Mouse (Mus musculus): ENCODE results near the gene Cdc37.

Gene Cdc37

DNA sequence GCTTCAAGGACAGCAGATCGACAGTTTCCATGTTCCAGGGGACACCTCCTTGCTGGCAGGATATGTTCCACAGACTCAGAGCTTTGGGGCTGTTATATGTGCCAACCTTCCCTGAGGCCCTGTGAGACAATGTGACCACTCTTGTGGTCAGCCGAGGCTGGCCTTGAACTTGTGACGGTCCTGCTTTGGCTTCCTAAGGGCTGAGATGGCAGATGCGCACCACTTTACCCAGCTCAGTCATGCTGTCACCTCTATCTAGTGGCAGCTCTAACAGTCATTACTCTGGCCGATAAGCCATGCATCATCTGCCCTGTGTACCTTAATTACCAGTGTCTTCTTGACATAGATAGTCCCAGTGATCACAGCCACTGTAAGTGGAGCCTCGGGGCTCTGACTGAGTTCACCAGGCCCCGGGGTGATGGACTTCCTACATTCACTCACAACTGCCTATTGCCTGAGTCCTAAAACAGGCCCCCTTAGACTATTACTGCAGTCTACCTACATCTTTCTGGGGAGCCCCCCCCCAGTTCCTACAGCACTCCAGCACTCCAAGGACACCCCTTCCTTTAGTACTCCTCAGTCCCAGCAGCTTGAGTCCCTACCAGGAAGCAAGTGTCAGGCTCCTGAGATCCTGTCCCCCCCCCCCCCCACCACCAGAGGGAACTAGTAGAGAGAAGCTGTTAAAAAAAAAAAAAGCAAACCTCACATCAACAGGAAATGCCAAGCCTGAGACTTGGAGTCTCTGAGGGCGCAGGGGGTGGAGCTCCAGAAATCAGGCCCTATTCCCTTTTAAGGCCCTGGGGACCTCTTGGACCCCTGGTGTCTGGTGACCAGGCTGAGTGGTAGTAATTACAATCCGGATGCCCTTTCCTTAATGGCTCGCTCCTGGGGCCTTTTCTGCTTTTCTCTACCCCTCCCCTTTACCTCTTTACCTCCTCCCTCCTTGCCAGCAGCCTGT, 17.6 kb upstream of the Cdc37 start:
- peak; percentile 64 to 82 for DNase-seq

DNA sequence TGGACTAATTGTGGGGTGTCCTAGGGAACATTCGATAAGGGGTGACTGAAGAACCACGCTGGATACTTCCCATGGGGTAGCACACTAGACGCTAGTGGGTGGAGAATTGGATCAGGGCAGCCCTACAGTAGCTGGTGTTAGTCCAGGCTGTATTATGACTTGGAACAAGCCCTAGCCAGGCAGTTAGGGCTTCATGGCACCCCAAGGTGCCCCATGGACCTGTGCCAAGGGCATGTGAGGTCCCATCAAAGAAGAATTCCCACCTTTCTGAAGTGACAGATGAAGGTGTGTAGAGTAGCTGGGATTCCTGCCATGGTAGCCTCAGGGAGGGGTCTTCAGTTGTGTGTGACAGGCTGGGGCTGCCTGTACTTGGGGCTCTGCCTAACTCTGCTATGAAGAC, 16.7 kb upstream of the Cdc37 start:
- no peak for DNase-seq

DNA sequence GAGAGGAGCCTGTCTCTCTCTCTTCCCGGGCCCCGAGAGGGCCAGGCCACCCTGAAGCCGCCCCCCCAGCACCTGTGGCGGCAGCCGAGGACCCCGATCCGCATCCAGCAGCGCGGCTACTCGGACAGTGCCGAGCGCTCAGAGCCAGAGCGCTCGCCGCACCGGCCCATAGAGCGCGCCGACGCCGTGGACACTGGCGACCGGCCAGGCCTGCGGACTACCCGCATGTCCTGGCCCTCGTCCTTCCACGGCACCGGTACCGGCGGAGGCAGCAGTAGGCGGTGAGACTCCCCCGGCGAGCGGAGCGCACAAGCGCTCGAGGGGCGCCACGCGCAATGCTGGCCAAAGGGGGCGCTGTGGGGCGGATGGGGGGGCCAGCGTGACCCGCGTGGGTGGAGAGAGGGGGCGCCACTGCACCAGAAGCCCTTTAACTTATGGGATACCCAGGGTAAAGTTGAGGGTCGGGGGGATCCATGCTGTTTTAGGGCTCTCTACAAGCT, 16.2 kb upstream of the Cdc37 start:
- peak; percentile 68 to 78 for DNase-seq

DNA sequence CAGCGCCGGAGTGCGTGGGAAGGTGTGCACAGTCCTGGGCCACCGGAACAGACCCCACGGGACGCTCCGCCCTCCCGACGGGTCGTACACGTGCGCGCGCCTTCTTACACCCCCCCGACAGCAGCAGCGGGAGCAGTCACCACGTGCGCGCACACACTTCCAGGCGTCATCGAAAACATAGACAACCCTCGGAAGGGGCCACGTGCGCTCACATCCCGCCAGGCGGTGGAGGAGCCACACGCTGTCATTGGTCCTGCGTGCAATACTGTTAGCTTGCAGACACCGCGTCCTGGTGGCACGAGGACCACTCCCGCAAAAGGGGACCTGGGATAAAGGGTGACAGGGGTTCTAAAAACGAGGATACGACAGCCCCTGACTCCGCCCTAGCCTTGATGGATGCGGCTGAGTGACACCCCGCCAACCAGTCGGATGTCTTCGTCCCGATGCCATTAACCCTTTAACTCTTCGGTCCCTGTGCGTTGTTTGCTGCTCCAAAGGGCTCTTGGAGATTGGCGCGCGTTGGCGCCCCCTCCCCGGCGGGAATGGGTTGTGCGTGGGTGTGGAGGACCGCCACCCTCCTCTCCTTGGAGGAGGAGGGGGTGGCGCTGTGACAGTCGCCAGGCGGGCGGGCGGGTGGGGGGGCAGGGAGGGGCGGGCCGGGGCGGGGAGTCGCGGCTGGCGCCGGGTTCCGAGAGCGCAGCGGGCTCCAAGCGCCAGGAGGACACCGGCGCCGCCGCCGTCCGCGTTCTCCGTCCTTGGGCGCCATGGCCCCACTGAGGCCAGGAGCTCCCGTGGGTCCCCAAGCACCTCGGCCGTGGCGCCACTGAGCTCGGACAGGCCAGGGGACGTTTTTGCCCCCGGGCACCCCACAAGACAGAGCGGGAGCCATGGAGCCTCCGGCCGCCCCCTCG, 15.5 kb upstream of the Cdc37 start, which contains the start of gene Pde4a:
Gene Pde4a, plus strand, starts transcription at position 674 of the 911 bp plus-strand sequence.
- DNase-seq: peak; percentile 73 to 86

DNA sequence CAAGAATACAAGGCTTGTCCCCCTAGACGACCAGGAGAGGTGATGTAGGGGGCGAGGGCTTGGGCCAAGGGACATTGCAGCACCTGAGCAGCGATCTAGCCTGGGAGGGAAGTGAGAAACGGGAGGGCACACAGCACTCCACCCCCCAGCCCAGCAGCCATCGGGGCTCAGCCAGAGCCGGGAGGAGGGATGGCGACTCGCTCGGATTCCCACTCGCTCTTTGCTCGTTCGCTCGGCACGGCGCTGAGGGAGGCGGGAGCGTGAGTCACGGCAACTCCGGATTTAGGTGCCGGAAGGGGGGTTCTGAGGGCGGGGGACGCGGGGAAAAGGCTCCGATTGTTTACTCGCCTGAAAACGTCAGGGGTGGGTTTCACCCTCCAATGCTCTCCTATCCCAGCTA, 14.3 kb upstream of the Cdc37 start:
- peak in 1 of 2 experiments; percentile 35 for DNase-seq

DNA sequence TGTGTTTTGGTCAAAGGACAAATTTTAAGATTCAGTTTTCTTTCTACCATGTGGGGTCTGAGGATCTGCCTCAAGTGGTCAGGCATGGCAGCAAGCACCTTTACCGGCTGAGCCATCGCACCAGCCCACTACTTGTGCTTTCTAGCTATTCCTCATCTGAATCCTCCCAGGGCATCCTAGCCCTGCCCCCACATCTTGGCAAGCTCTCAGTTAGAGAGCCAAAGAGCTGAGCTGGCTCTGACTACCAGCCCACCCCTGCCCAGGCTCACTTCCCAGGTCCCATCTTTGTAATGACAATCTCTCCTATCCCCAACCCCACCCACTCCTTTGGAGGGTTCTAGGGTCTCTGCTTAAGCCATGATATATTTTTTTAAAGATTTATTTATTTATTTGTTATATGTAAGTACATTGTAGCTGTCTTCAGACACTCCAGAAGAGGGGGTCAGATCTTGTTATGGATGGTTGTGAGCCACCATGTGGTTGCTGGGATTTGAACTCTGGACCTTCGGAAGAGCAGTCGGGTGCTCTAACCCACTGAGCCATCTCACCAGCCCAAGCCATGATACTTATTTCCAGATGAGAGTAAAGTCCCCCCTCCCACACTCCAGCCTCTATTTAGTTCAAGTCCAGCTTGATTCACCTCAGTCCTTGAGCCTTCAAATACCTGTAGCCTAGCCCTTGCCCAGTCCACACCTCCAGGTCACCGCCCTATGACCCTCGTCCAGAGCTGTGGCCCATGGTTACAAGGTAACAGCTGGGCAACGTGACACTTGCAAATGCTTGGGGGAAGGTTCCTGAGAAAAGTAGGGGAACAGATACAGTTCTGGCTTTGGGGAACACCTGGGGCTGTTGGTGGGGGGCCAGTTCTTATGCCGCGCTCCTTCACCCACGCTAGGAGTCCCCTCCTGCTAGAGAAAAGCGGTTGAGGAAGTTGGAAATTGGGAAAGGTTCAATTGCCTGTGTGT, 13.6 kb upstream of the Cdc37 start:
- no peak for DNase-seq

DNA sequence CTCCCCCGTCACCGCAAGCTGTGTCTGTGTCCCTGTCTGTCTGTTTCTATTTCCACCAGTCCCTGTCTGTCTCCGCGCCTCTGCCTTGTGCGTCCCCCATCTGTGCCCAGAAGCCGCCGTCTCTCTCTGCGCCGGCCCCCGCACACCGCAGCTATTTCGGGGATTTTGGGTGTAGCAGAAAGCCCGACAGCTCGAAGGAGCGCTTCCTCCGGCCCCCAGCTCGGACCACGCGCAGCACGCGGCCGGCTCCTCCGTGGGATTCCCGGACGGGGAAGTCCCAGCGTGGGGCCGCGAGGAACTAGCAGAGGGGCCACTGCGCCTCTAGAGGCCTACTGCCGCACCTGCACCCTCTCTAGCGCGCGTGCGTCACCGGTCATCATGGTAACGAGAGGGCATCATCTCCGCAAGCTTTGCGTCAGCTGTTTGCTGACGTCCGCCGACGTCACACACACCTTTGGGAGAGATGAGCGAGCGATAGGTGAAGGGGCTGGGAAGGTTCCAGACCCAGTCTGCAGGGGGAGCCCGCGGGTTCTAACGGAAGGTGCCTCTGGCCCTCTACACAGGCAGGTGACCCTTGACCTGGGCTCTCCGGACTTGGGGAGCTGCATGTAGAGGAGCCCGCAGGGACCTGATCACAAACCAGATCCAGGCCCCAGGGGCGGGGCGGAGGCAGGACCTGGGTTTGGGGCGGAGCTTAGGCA, 11.6 kb upstream of the Cdc37 start:
- DNase-seq: peak; percentile 88 to 91

DNA sequence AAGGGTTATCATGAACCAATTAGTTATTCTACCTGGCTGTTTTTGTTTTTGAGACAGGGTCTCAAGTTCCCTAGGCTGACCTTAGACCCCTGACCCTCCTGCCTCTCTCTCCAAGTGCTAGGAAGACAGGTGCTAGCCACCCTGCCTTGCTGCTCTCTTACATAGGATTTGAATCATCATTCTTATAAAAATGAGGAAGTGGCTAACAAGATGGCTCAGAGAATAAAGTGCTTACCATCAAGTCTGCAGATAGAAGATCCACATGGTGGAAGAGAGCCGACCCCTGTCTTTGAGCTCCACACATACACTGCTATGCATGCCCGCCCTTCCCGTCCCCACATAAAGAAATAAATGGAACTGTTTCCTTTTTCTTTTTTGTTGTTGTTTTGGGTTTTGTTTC, 5.0 kb upstream of the Cdc37 start:
- DNase-seq: no peak

DNA sequence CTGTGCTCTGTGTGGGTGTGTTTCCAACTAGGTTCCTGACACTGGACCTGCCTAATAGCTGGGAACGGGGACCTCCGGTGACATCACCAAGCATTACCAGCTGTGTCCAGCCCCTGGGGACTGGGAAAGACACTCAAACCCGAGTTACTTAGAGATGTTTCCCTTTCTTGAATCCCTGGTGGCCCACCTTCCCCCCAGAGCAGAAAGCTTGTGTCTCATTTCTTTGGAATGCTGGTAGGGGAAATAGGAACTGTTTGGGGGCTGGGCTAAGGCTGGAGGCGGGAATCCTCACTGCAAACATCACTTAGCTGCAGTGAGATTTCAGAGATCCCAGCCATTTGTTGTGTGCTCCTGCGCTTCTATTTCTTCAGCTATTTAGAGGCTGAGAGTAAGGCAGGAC, 4.1 kb upstream of the Cdc37 start:
- DNase-seq: peak; percentile 48 to 61

DNA sequence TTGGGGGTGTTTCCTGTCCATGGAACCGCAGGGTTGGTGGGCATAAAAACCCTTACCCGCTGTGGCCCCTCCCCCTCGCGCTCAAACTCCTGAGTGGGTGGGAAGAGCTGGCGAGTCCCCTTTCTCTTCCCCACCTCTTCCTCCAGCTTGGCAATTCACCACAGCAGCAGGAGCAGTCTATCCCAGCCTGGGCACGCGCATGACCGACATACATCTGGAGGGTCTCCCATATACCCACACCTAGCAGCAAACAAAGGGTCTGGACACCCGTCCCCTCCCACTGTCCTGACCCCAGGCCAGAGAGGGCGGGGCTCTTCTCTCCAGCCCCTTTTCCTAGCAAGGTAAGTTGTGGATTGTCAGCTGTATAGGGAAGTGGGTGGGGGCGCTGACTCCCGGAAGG, 3.5 kb upstream of the Cdc37 start:
- DNase-seq: peak in 1 of 2 experiments; percentile 34

DNA sequence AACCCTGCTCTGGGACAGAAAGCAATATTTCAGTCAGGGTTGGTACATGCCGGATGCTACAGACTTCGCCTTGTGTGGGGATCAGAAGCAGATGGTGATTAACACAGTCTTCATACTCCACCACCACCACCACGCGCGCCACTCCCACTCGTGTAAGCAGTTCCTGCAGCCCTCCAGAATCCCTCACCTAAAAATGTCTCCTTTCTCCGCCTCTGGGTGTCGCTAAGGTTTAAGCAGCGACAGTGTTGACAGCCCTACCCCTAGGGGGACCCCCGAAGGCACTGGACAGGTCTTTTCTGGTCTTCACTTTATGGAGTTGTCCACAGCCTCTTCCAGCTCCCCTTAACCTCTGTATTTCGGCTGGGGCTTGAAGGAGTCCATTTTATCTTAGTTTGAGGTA, 2.9 kb upstream of the Cdc37 start:
- peak; percentile 71 to 76 for DNase-seq

DNA sequence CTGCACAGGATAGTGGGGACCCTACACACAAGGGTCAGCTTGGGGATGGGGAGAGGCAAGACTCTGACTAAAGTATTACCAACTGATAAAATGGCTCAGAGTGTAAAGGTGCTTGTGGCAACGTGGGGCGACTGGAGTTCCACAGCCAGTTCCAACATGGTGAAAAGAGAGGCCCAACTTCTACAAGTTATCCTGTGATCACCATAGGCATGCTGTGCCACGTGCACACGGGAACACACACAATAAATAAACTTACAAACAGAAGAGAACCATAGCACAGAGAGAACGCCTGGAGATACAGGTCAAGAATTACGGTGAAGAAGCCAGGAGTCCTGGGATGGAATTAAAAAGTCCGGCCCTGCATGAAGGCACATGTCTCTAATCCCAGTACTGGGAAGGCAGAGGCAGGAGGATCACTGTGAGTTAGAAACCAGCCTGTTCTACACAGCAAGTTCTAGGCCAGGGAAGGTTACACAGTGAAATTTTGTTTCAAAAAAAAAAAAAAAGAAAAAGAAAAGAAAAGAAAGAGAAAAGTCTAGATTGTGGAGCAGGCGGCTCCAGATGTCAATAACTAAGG, 617 bp downstream of the Cdc37 start:
- DNase-seq: no peak

DNA sequence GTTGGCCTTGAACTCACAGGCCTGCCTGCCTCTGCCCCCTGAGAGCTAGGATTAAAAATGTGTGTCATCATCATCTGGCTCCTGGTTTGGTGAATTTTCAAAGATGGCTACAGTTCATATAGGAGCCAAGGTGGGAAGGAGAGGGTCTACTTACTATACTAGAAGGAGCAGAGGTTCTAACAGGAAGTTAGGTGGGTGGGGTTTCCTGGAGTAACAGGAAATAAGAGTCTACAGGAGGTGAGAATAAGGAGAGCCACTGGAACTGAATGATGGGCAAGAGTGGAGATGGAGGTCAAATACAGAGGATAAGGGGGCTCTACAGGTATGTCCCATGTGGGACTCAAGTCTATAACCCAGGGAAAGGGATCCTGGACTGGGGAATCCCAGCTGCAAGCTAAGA, 1.4 kb downstream of the Cdc37 start:
- DNase-seq: no peak

DNA sequence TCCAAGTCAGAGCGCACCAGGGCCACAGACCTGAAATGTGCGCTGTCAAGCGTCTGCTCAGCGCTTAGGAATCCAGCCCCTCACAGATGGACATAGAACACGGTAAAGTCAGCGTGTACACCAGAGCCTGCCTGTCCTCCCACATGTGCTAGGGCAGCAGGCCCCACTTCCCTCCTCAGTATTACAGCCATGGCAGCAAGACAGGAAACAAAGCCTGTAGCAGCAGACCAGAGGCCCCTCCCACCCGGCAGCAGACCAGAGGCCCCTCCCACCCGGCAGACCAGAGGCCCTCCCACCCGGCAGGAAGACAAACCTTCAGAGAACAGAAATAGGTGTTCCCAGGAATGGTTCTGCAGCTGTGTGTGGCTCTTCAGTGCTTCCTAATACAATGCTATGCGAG, 3.1 kb downstream of the Cdc37 start:
- DNase-seq: peak; percentile 52 to 62

DNA sequence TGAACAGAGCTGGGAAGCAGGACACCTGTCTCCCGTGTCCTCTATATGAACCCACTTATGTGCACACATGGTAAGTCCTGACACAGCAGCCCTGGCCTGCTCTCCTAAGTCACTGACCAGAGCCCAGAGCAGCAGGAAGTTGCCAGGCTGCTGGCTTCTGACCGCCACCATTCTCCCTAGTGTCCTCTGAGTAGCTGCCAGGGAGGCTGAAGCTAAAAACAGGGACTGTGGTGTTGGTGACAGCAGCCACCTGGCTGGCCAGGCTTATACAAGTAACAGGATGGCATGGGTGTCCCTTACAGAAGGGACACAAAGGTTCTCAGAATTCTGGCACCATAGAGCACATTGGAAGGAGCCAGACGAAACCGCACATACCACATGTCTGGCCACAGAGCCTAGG, 4.4 kb downstream of the Cdc37 start:
- peak in 1 of 2 experiments; percentile 69 for DNase-seq

DNA sequence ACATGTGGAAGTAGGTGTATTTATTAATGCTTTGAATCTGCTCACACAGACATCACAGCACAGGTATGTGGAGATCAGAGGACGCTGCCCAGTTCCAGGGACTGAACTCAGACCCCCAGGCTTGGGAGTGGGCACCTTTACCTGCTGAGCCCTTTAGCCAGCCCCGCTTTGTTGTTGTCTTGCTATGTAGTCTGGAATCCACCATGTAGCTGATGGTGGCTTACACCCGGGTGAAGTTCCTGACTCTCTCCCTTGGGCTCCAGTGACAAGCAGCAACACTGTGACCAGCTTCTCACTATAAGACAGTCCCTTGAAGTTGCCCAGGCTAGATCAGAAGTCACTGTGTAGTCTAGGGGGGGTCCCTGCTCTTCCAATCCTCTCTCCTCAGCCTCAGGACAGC, 5.4 kb downstream of the Cdc37 start:
- DNase-seq: no peak

DNA sequence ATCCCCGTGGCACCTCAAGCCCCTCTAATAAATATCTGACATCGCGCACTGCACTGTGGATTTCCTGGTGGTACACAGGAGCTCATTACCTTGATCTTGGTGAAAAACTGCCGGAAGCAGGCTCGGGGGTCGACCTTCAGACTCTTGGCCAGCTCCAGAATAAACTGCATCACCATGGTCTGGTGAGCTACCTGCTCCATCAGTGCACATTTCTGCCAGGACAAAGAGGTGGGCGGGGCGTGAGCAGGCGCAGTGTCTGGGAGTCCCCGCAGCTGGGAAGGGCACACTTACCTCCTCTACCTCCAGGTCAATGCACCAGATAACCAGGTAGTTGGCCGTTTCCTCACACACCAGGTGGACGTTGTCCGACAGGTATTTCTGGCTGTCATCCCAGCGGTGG, 7.9 kb downstream of the Cdc37 start:
- DNase-seq: no peak

DNA sequence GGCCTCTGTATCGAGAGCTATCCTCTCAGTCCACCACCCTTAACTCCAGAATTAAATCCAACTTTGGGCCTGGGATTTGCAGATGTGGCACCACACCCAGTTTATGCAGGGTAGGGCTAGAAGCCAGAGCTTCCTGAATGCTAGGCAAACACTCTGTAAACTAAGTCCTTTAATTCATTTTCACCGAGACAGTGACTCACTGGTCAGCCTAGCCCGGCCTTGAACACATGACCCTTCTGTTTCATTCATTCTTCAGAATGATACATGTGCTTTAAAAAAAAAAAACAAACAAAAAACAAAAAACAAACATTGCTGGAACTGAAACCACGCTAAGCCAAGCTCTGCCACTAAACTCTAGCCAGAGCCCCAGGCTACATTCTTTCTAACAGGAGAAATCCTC, 11.4 kb downstream of the Cdc37 start:
- DNase-seq: no peak

DNA sequence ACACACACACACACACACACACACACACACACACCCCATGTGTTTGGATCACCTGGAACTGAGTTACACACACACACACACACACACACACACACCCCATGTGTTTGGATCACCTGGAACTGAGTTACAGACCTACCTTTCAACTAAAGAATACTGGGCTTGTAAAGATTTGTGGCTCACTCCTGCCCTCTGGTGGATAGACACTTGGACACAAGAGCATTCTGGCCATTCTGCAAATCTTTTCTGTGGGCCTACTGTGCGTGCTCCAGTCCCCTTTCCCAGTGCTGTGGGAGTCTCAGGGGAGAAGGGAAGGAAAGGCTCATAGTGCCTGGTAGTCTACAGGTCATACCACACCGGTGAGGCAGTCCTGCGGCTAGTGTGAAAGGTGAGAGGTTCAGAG, 12.6 kb downstream of the Cdc37 start:
- peak in 1 of 2 experiments; percentile 71 for DNase-seq

DNA sequence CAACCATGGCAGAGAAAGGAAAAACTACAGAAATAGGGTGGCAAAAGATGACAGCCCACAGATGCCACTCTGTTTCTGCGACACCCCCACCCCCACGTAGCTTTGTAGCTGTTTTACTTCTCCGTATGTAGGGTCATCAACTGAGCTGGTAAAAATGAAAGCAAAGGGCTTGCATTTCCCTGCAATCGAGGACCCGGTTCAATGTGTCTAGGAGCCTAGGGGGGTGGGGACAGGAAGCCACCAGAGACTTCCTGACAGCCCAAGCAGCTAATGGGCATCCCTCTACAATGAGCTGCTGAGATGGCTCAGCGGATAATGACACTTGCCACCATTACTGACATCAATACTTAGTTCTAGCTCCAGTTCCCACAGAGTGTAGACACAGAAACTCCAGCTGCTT, 13.4 kb downstream of the Cdc37 start:
- DNase-seq: no peak

DNA sequence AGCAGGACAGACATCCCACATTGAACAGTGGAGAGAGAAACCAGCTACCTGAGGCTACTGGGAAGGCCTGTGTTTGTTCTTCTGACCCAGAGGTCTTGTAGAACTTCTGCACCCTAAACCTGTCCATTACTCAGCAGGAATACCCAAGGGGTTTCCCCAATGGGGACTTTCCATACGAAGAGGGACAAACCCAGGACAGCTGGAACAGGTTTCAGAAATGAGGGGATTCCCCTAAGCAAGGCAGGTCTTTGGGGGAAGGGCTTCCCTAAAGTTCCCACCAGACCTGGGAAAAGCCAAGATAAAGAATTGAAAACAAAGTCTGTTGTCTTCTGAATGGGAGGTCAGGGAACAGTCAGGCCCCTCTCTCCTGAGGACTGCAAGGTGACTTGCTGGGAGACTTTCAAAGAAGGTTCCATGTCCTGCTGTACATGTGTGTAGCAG, 13.8 kb downstream of the Cdc37 start:
- DNase-seq: no peak
